Mouse (Mus musculus): ENCODE results near the gene Phc1.

DNA sequence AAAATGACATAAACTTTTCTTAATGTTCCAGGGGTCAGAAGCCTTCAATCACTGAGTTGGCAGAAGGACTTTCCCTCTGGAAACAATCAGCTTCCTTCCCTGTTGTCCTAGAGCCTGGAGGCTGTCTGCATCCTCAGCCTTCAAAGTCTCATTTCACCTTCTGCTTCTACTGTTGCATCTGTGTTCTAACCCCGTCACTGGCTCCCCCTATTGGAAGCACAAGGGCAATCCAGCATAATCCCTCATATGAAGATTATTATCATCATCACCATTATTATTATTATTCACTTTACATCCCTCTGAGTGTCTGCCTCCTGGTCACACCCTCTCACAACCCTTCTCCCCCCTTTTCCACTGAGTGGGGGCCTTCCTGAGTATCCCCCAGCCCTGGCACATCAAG lies 52.1 kb downstream of the Phc1 start:
- TF ChIP-seq CTCF (IDR thresholded peaks at IDR 0.05) (peak; percentile 25), EP300 (IDR thresholded peaks at IDR 0.05) (no peak)
